Mouse (Mus musculus) kidney, adult 2 months (tissue): ENCODE results near the gene Nfib. TPM values are rescaled to one million over a fixed set of nuclear protein-coding genes. Genes with fewer than 3 reads are reported as not detected.

ENCODE experiments used
- DNase-seq: peaks from one replicate; pipeline ENCODE4 v3.0.0; 2021
- H3K27ac ChIP-seq: fragments of 200-500 bp; 2 replicates; pipeline ENCODE4 v1.5.1; 2012; ENCODE audit warnings: low read depth, low read length, control low read depth, inconsistent platforms; ENCODE audit not compliant: insufficient read depth
- H3K27me3 ChIP-seq: fragments of 200-500 bp; replicated peaks from 2 replicates; pipeline ENCODE4 v1.6.1; 2012; ENCODE audit warnings: mild to moderate bottlenecking, moderate library complexity, low read length, inconsistent platforms; ENCODE audit not compliant: control insufficient read depth, insufficient read depth
- H3K36me3 ChIP-seq: fragments of 200-500 bp; 2 replicates; pipeline ENCODE4 v1.6.1; 2012; ENCODE audit warnings: mild to moderate bottlenecking, moderate library complexity, low read length, inconsistent platforms; ENCODE audit not compliant: control insufficient read depth, insufficient read depth
- H3K4me1 ChIP-seq: fragments of 200-500 bp; 2 replicates; pipeline ENCODE4 v1.6.1; 2011; ENCODE audit warnings: low read length; ENCODE audit not compliant: control insufficient read depth, insufficient read depth
- H3K4me3 ChIP-seq: fragments of 200-500 bp; 2 replicates; pipeline ENCODE4 v1.5.1; 2011; ENCODE audit warnings: mild to moderate bottlenecking, low read depth, low read length, control low read depth; ENCODE audit not compliant: insufficient read depth
- CTCF ChIP-seq: fragments of 200-500 bp; conservative IDR thresholded peaks from 2 replicates; pipeline ENCODE4 v1.5.1; 2011; ENCODE audit warnings: low read depth, mild to moderate bottlenecking, control low read depth, low read length, moderate library complexity, mixed read lengths; ENCODE audit not compliant: insufficient read depth, insufficient read length
- POLR2A ChIP-seq: fragments of 200-500 bp; IDR thresholded peaks from one replicate; pipeline ENCODE4 v1.6.1; 2011; ENCODE audit warnings: low read depth, low read length, control low read depth
- WGBS: fragments of 180-500 bp; shearing (Covaris S2); methylation state at CpG from one replicate; pipeline ENCODE4 v1.1.7; 2018; 5-methylcytosine and 5-hydroxymethylcytosine counted together
- polyA plus RNA-seq: library from polyadenylated mRNA; depleted of rRNA; stranded (reverse); fragments of >200 nt; gene quantifications from 2 replicates; pipeline ENCODE4 v1.2.3, GENCODE M21; 2012

The Nfib gene
- polyA plus RNA-seq, 1 experiment: 17.6 TPM

GRCm38 (mm10) chr4:82447061-82447671, 258.4 kb downstream of the Nfib start:
- H3K36me3 ChIP-seq: no peaks in the 10 kb centered on the region
- H3K27ac ChIP-seq: peak overlapping the region; percentile 84
- DNase-seq: peak; percentile 98
- H3K4me1 ChIP-seq: peaks cover 36% of the 10 kb centered on the region
- WGBS: 7% methylated on average over 8 of the region's 8 CpGs
- H3K27me3 ChIP-seq: no peaks in the 10 kb centered on the region
- TF ChIP-seq POLR2A (no peak), CTCF (no peak)
- no peak overlapping the region for H3K4me3 ChIP-seq

GRCm38 (mm10) chr4:82444078-82444477, 261.5 kb downstream of the Nfib start:
- Histone ChIP-seq H3K4me3 (no peak overlapping the region), H3K27me3 (no peaks in the 10 kb centered on the region), H3K4me1 (peaks cover 32% of the 10 kb centered on the region), H3K27ac (0 out of 2 replicates have a peak overlapping the region, but pooled peaks have one; percentile 16), H3K36me3 (no peaks in the 10 kb centered on the region)
- TF ChIP-seq POLR2A: no peak
- TF ChIP-seq CTCF: no peak
- WGBS: 61% methylated on average over 1 of the region's 1 CpGs
- DNase-seq: no peak

- Histone ChIP-seq H3K27me3 (no peaks in the 10 kb centered on the region), H3K4me3 (no peak overlapping the region), H3K27ac (no peak overlapping the region), H3K4me1 (peaks cover 30% of the 10 kb centered on the region), H3K36me3 (no peaks in the 10 kb centered on the region)
- peak; percentile 67 for DNase-seq
- no peak for TF ChIP-seq POLR2A
- TF ChIP-seq CTCF: no peak
- 70% methylated on average over 5 of the region's 5 CpGs for WGBS
Observed at GRCm38 (mm10) chr4:82443441-82443840, 262.1 kb downstream of the Nfib start.

- TF ChIP-seq CTCF (no peak), POLR2A (no peak)
- WGBS: 52% methylated on average over 5 of the region's 5 CpGs
Observed at GRCm38 (mm10) chr4:82443003-82443402, 262.5 kb downstream of the Nfib start.

GRCm38 (mm10) chr4:82440606-82441005, 264.9 kb downstream of the Nfib start:
- TF ChIP-seq CTCF (no peak), POLR2A (no peak)
- 77% methylated on average over 2 of the region's 2 CpGs for WGBS

More at GRCm38 (mm10) chr4:82443003-82443402, 262.5 kb downstream of the Nfib start:
- H3K4me3 ChIP-seq: no peak overlapping the region
- no peaks in the 10 kb centered on the region for H3K36me3 ChIP-seq
- no peaks in the 10 kb centered on the region for H3K27me3 ChIP-seq
- H3K27ac ChIP-seq: peak overlapping the region; percentile 51; the same call in 1 of the 2 replicates
- DNase-seq: no peak
- peaks cover 27% of the 10 kb centered on the region for H3K4me1 ChIP-seq

GRCm38 (mm10) chr4:82439813-82440212, 265.7 kb downstream of the Nfib start:
- no peak for TF ChIP-seq POLR2A
- TF ChIP-seq CTCF: no peak
- no peaks in the 10 kb centered on the region for H3K27me3 ChIP-seq
- H3K4me1 ChIP-seq: peaks cover 17% of the 10 kb centered on the region
- 76% methylated on average over 8 of the region's 8 CpGs for WGBS
- DNase-seq: no peak
- no peaks in the 10 kb centered on the region for H3K36me3 ChIP-seq
- H3K4me3 ChIP-seq: no peak overlapping the region
- H3K27ac ChIP-seq: no peak overlapping the region

More at GRCm38 (mm10) chr4:82440606-82441005, 264.9 kb downstream of the Nfib start:
- Histone ChIP-seq H3K4me3 (no peak overlapping the region), H3K27ac (no peak overlapping the region), H3K27me3 (no peaks in the 10 kb centered on the region), H3K4me1 (peaks cover 17% of the 10 kb centered on the region), H3K36me3 (no peaks in the 10 kb centered on the region)
- no peak for DNase-seq

- no peak for DNase-seq
- 95% methylated on average over 5 of the region's 5 CpGs for WGBS
- H3K4me3 ChIP-seq: no peak overlapping the region
- no peaks in the 10 kb centered on the region for H3K36me3 ChIP-seq
- peaks cover 12% of the 10 kb centered on the region for H3K4me1 ChIP-seq
- no peak overlapping the region for H3K27ac ChIP-seq
- TF ChIP-seq POLR2A (no peak), CTCF (no peak)
- no peaks in the 10 kb centered on the region for H3K27me3 ChIP-seq
Observed at GRCm38 (mm10) chr4:82438631-82439030, 266.9 kb downstream of the Nfib start.

GRCm38 (mm10) chr4:82437533-82438318, 267.8 kb downstream of the Nfib start:
- no peaks in the 10 kb centered on the region for H3K36me3 ChIP-seq
- no peak overlapping the region for H3K27ac ChIP-seq
- no peaks in the 10 kb centered on the region for H3K27me3 ChIP-seq
- 77% methylated on average over 12 of the region's 12 CpGs for WGBS
- peaks cover 3% of the 10 kb centered on the region; the same call in 1 of the 2 replicates for H3K4me1 ChIP-seq
- TF ChIP-seq CTCF (no peak), POLR2A (no peak)
- DNase-seq: no peak
- H3K4me3 ChIP-seq: no peak overlapping the region
